Mouse (Mus musculus) forelimb bud, embryonic 11.5 days (tissue): ENCODE data around the gene C730034F03Rik.

ENCODE experiments used
- DNase-seq: peaks from one replicate; pipeline ENCODE4 v3.0.0-alpha.2; 2012; ENCODE audit warnings: low read depth, low spot score

Gene C730034F03Rik

GRCm38 (mm10) chr15:89474596-89475292, 45.4 kb downstream of the C730034F03Rik start:
- DNase-seq, result no peak

- DNase-seq, result no peak
Measured at GRCm38 (mm10) chr15:89475293-89475600, 45.9 kb downstream of the C730034F03Rik start.

GRCm38 (mm10) chr15:89475611-89476474, 46.5 kb downstream of the C730034F03Rik start:
- DNase-seq, result peak; percentile 78

- no peak for DNase-seq
Measured at GRCm38 (mm10) chr15:89476475-89476815, 47.1 kb downstream of the C730034F03Rik start.

GRCm38 (mm10) chr15:89477091-89477491, 47.7 kb downstream of the C730034F03Rik start, which contains the start of gene Arsa:
TSS of gene Arsa (minus strand) at chr15:89477425.
- no peak for DNase-seq

- no peak for DNase-seq
Measured at GRCm38 (mm10) chr15:89477806-89478205, 48.4 kb downstream of the C730034F03Rik start.

GRCm38 (mm10) chr15:89478622-89479021, 49.2 kb downstream of the C730034F03Rik start:
- no peak for DNase-seq
